Comparison of ENCODE assay signal across 10 mouse cellular contexts in the genomic region with DNA sequence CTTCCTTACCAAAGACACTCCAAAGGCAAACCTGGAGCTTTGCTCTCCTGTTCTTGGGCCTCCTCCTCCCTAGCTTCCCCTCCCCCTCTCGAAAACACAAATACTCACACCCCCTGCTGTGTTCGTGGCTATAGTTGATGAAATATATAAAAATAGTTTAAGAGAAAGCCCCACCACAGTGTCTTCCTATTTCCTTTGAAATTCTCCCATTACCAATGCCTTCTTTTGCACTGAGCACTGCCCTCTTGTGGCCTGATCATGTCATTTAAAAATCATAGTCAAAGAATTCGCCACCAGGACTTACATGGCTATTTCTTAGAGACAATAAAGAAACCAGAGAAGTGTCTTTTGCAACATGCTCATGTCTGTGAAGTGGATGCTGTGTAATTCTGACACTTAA.
A peak's percentile ranks its signal among the peaks of the same experiment; 100 is the strongest.
DNase-seq lines count a peak whose midpoint lies in the region; ATAC-seq and TF ChIP-seq lines count a peak whose summit lies in the region.
"Had no signal": no experiment of that assay in that cellular context is flagged by ENCODE, and none has a peak within 500 bp of the region (broad histone marks: within the 10 kb centered on the region; RNA-seq: fewer than 3 reads in every experiment).

No protein-coding gene starts in this region.

- H3K4me3 ChIP-seq in heart, embryonic 11.5 days (ENCODE audit: low read depth, low read length) = no peak overlapping the region
- no peak overlapping the region for H3K4me3 ChIP-seq in cortical plate, adult 2 months (ENCODE audit: insufficient read depth, low read length)
- H3K4me3 ChIP-seq: heart, embryonic 15.5 days; lung, embryonic 15.5 days had no signal

- no peaks in the 10 kb centered on the region for H3K27me3 ChIP-seq in heart, embryonic 11.5 days (ENCODE audit: control insufficient read depth, insufficient read depth, low read length)
- H3K27me3 ChIP-seq: heart, embryonic 15.5 days; lung, embryonic 15.5 days had no signal

- no peaks in the 10 kb centered on the region for H3K9me3 ChIP-seq in heart, embryonic 11.5 days (replicated peaks; ENCODE audit: control insufficient read depth, low read length)
- H3K9me3 ChIP-seq: heart, embryonic 15.5 days; lung, embryonic 15.5 days had no signal

- TF ChIP-seq POLR2A in cortical plate, adult 2 months (IDR thresholded peaks at IDR 0.05; ENCODE audit: extremely low read depth, insufficient read depth, low read length) = no peak

- 18% methylated on average over 3 of the region's 3 CpGs for WGBS in heart, embryonic 11.5 days (ENCODE audit: insufficient replicate concordance)

- no peak overlapping the region for H3K9ac ChIP-seq in heart, embryonic 11.5 days (ENCODE audit: low read depth, low read length)
- H3K9ac ChIP-seq: heart, embryonic 15.5 days; lung, embryonic 15.5 days had no signal

- H3K4me1 ChIP-seq in heart, embryonic 11.5 days (ENCODE audit: control insufficient read depth, insufficient read depth, low read length) = no peaks in the 10 kb centered on the region
- no peaks in the 10 kb centered on the region for H3K4me1 ChIP-seq in cortical plate, adult 2 months (ENCODE audit: control insufficient read depth, insufficient read depth, low read length)
- H3K4me1 ChIP-seq: lung, embryonic 15.5 days had no signal

- peak; percentile 55 for DNase-seq in heart, adult 11 months
- DNase-seq in thymus, postnatal 0 days (ENCODE audit: low spot score) = peak; percentile 2
- DNase-seq in thymus, adult 18-20 months = no peak
- peak; percentile 26 for DNase-seq in left cerebral cortex, adult 11 months (ENCODE audit: low spot score)
- peak; percentile 28 for DNase-seq in right cerebral cortex, adult 18-20 months
- no peak for DNase-seq in ovary, adult 18-20 months (ENCODE audit: low spot score)

- no peak overlapping the region for H3K27ac ChIP-seq in heart, embryonic 11.5 days (ENCODE audit: low read depth, low read length)
- no peak overlapping the region for H3K27ac ChIP-seq in cortical plate, adult 2 months (ENCODE audit: insufficient read depth, low read length)
- H3K27ac ChIP-seq: heart, embryonic 15.5 days; lung, embryonic 15.5 days had no signal

- no peak overlapping the region for H3K4me2 ChIP-seq in heart, embryonic 11.5 days
- H3K4me2 ChIP-seq: heart, embryonic 15.5 days; lung, embryonic 15.5 days had no signal

- no peak for ATAC-seq in heart, embryonic 11.5 days (replicated peaks; ENCODE audit: insufficient number of reproducible peaks, low FRiP score, low TSS enrichment)

- H3K36me3 ChIP-seq in heart, embryonic 11.5 days (ENCODE audit: control insufficient read depth, insufficient read depth, low read length) = no peaks in the 10 kb centered on the region
- H3K36me3 ChIP-seq: heart, embryonic 15.5 days; lung, embryonic 15.5 days had no signal

- TF ChIP-seq CTCF in cortical plate, adult 2 months (IDR thresholded peaks at IDR 0.05; ENCODE audit: extremely low read depth, insufficient read depth, low read length) = peak; percentile 42; the same call in 1 of the 2 replicates

Comparison
In these comparisons a context has a peak if more than half of its experiments do, and no peak if none do; other contexts are left out.
1. DNase-seq: peak in heart, adult 11 months (single experiment), thymus, postnatal 0 days (single experiment), left cerebral cortex, adult 11 months (single experiment) and right cerebral cortex, adult 18-20 months (single experiment); none in thymus, adult 18-20 months (0 of 2) and ovary, adult 18-20 months (single experiment).